Mouse (Mus musculus): ENCODE measurements at regions not wholly inside any gene's neighbourhood (a gene's known extent, or its start where the extent isn't known, plus 50 kb on each side); places are given as distances from the start of the nearest gene placed in this dataset.
A peak's percentile ranks its signal among the peaks of the same experiment; 100 is the strongest.
"Not testable (repeated sequence)": the region's sequence is repeated elsewhere in the genome, so short reads cannot be mapped to it uniquely, and the experiment has no call there.

DNA sequence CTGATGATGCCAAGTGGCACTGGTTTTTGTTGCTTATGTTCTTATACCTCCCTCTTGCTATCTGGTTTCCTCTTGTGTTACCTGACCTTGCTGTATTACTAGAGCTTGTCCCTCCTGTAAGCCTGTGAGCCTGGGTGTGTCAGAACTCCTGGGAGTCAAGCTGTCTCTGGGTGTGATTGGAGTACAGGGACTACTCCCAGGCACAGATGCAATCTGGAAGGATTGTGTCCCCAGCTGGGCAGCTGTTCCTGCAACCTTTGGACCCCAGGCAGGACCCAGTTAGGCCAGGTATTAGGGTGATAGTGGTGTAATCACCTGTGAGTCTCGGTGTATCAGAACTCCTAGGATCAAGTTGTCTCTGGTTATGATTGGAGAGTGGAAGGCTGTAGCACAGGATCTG lies 97.4 kb upstream of the Dock11 start:
- no peak for DNase-seq

DNA sequence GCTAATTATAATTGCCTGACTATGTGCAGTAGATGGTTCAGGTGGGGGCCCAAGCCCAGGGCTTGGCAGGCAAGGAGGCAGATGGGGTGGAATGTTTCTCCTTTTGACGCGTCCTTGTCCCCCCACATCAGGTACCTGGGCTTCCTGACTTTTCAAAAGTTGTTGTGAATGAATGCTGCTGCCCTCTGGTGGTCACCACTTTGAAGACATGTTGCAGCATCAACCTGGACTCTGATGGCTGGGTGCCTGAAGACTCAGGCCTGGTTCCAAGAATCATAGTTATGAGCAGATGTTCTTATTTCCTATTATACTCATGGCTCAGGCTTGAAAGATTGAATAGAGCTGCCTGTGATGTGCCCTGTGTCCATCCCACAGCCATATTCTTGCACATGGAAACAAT lies 75.4 kb upstream of the Dock11 start:
- peak; percentile 10 for DNase-seq

DNA sequence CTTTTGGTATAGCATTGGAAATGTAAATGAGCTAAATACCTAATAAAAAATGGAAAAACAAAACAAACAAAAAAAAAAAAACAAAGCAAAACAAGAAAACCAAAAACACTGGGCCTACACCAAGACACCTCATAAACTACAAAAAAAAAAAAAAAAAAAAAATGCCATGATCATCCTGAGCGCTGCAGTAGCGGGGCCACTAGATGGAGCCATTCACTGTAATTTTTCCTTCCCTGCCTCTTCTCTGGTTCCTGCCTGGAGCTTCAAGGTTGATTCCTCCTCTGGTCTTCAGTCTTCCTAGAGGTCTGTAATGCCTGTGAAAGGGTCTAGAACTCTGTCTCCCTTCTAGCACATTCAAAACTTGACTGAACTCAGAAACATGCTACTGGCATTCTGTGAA lies 54.2 kb upstream of the Dock11 start:
- not testable (repeated sequence) for DNase-seq

DNA sequence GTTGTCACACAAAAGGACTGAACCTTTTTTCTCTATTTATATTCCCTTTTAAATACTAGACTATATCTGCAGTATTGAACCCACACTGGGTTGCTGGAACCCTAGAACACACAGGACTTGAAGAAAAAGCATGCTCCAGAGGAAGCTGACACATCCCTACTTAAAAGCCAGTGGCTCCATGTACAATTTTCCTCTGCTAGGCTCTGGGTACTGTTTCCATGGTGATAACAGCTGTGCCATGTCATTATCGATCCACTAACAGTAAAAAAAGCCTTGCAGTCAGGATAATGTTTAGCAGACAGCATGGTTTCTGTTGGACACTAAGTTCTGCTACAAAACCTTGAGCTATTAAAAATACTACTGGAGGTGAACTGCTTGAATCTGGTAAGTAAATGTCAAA lies 50.6 kb upstream of the Dock11 start:
- no peak for DNase-seq

All from liver (tissue).